Comparison of ENCODE assay signal across 9 mouse cellular contexts in the genomic region with DNA sequence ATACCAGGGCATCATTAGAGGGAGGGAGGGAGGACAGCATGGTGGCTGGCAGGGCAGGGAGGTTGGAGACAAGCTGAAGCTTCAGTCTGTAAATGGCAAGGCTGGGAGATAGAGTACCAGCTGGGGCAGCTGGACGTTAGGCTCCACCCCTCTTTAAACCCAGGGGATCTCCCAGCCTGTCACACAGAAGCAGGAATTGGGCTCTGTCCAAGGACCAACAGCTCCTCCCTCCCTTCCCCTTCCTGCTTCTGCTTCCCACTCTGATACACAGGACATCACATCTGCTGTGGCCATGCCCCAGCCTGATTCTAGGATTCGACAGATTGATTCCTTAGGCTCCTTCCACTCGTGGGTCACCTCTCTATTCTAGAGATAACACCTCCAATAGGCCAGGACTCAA. TPM values are rescaled to one million over a fixed set of nuclear protein-coding genes. Genes with fewer than 3 reads are reported as not detected.
DNase-seq lines count a peak whose midpoint lies in the region; ATAC-seq lines count a peak whose summit lies in the region.
"Had no signal": no experiment of that assay in that cellular context is flagged by ENCODE, and none has a peak within 500 bp of the region (broad histone marks: within the 10 kb centered on the region; RNA-seq: fewer than 3 reads in every experiment).

No protein-coding gene starts in this region.

- peaks cover 4% of the 10 kb centered on the region; the same call in 1 of the 2 replicates for H3K36me3 ChIP-seq in forebrain, embryonic 11.5 days (ENCODE audit: control insufficient read depth, insufficient read depth, low read length)
- peaks cover 16% of the 10 kb centered on the region for H3K36me3 ChIP-seq in forebrain, embryonic 10.5 days (replicated peaks)

- no peaks in the 10 kb centered on the region for H3K27me3 ChIP-seq in forebrain, embryonic 11.5 days (ENCODE audit: control insufficient read depth, insufficient read depth, low read length)
- H3K27me3 ChIP-seq in forebrain, embryonic 10.5 days (ENCODE audit: poor library complexity, severe bottlenecking): peaks cover 34% of the 10 kb centered on the region
- H3K27me3 ChIP-seq: embryonic facial prominence, embryonic 13.5 days had no signal

- H3K4me3 ChIP-seq in forebrain, embryonic 11.5 days (ENCODE audit: low read depth, low read length): no peak overlapping the region
- no peak overlapping the region for H3K4me3 ChIP-seq in forebrain, embryonic 10.5 days
- H3K4me3 ChIP-seq: embryonic facial prominence, embryonic 13.5 days had no signal

- WGBS in forebrain, embryonic 11.5 days: 31% methylated on average over 3 of the region's 3 CpGs
- WGBS in forebrain, embryonic 10.5 days: 39% methylated on average over 3 of the region's 3 CpGs

- H3K27ac ChIP-seq in forebrain, embryonic 11.5 days (ENCODE audit: low read depth, low read length): no peak overlapping the region
- H3K27ac ChIP-seq in forebrain, embryonic 10.5 days: no peak overlapping the region
- H3K27ac ChIP-seq: embryonic facial prominence, embryonic 13.5 days had no signal

- peak; percentile 32 for DNase-seq in forebrain, embryonic 11.5 days (ENCODE audit: low spot score)
- DNase-seq in forebrain, embryonic 10.5 days (ENCODE audit: extremely low spot score, low spot score): no peak
- DNase-seq in adipocyte (ENCODE audit: low spot score): peak; percentile 75
- peak; percentile 99 for DNase-seq in heart, adult 11 months
- peak; percentile 58 for DNase-seq in kidney, adult 18-20 months
- peak; percentile 91 for DNase-seq in lung, postnatal 36 days
- no peak for DNase-seq in yolk sac, embryonic 10.5 days (ENCODE audit: low spot score)
- DNase-seq in T-cell, adult 2 months (ENCODE audit: low spot score): no peak

- H3K9ac ChIP-seq in forebrain, embryonic 11.5 days (ENCODE audit: low read length): no peak overlapping the region; the same call in 1 of the 2 replicates
- H3K9ac ChIP-seq: embryonic facial prominence, embryonic 13.5 days had no signal

- no peak for ATAC-seq in forebrain, embryonic 11.5 days (replicated peaks; ENCODE audit: low FRiP score)

- H3K4me1 ChIP-seq in forebrain, embryonic 11.5 days (replicated peaks; ENCODE audit: control insufficient read depth, insufficient read depth, low read length): peaks cover 5% of the 10 kb centered on the region; the same call in 1 of the 2 replicates
- peaks cover 34% of the 10 kb centered on the region for H3K4me1 ChIP-seq in forebrain, embryonic 10.5 days

- H3K4me2 ChIP-seq in forebrain, embryonic 11.5 days (ENCODE audit: low read depth, low read length, severe bottlenecking): no peak overlapping the region
- H3K4me2 ChIP-seq: embryonic facial prominence, embryonic 13.5 days had no signal

- H3K9me3 ChIP-seq in forebrain, embryonic 11.5 days (ENCODE audit: control insufficient read depth, low read length): no peaks in the 10 kb centered on the region
- H3K9me3 ChIP-seq in forebrain, embryonic 10.5 days: no peaks in the 10 kb centered on the region
- H3K9me3 ChIP-seq: embryonic facial prominence, embryonic 13.5 days had no signal

RNA-seq across cellular contexts. Expression of a gene that starts 4.7 kb away (rescaled TPM):
- 35.9 and 37.7 TPM in 2 replicates for polyA plus RNA-seq in forebrain, embryonic 11.5 days (2014; fragmentation: Nextera tagmentation; extraction: Ambion mirVana)
- 25.9 and 27.8 TPM in 2 replicates for polyA plus RNA-seq in forebrain, embryonic 10.5 days (2016; fragmentation: Nextera tagmentation; extraction: Ambion mirVana)

RNA-seq across cellular contexts. Expression of a gene that starts 11.2 kb away (rescaled TPM):
- 148 and 151 TPM in 2 replicates for polyA plus RNA-seq in forebrain, embryonic 11.5 days (2014; fragmentation: Nextera tagmentation; extraction: Ambion mirVana)
- 145 and 163 TPM in 2 replicates for polyA plus RNA-seq in forebrain, embryonic 10.5 days (2016; fragmentation: Nextera tagmentation; extraction: Ambion mirVana)

RNA-seq across cellular contexts. Expression of a gene that starts 11.6 kb away (rescaled TPM):
- polyA plus RNA-seq in forebrain, embryonic 11.5 days (2014; fragmentation: Nextera tagmentation; extraction: Ambion mirVana): 78.2 and 90.2 TPM in 2 replicates
- polyA plus RNA-seq in forebrain, embryonic 10.5 days (2016; fragmentation: Nextera tagmentation; extraction: Ambion mirVana): 66.0 and 69.1 TPM in 2 replicates

RNA-seq across cellular contexts. Expression of a gene that starts 11.7 kb away (rescaled TPM):
- polyA plus RNA-seq in forebrain, embryonic 11.5 days (2014; fragmentation: Nextera tagmentation; extraction: Ambion mirVana): 11.8 and 14.2 TPM in 2 replicates
- polyA plus RNA-seq in forebrain, embryonic 10.5 days (2016; fragmentation: Nextera tagmentation; extraction: Ambion mirVana): 28.9 and 38.2 TPM in 2 replicates

RNA-seq across cellular contexts. Expression of a gene that starts 22.0 kb away (rescaled TPM):
- polyA plus RNA-seq in forebrain, embryonic 11.5 days (2014; fragmentation: Nextera tagmentation; extraction: Ambion mirVana): 0.39 and 0.79 TPM in 2 replicates
- polyA plus RNA-seq in forebrain, embryonic 10.5 days (2016; fragmentation: Nextera tagmentation; extraction: Ambion mirVana): 0.53 and 0.82 TPM in 2 replicates

Comparison
In these comparisons a context has a peak if more than half of its experiments do, and no peak if none do; other contexts are left out.
1. DNase-seq: peak in forebrain, embryonic 11.5 days (single experiment), adipocyte (single experiment), heart, adult 11 months (single experiment), kidney, adult 18-20 months (single experiment) and lung, postnatal 36 days (single experiment); none in forebrain, embryonic 10.5 days (single experiment), yolk sac, embryonic 10.5 days (single experiment) and T-cell, adult 2 months (single experiment).